Mouse (Mus musculus) ovary, postnatal 10 days (tissue): ENCODE measurements around the gene Dock2.

Experiments used
- DNase-seq: peaks from one replicate; pipeline ENCODE4 v3.0.0; 2022; ENCODE audit warnings: low spot score

Gene Dock2

GRCm38 (mm10) chr11:34769396-34769795 is 14.3 kb downstream of the Dock2 start:
- DNase-seq, result no peak

DNA sequence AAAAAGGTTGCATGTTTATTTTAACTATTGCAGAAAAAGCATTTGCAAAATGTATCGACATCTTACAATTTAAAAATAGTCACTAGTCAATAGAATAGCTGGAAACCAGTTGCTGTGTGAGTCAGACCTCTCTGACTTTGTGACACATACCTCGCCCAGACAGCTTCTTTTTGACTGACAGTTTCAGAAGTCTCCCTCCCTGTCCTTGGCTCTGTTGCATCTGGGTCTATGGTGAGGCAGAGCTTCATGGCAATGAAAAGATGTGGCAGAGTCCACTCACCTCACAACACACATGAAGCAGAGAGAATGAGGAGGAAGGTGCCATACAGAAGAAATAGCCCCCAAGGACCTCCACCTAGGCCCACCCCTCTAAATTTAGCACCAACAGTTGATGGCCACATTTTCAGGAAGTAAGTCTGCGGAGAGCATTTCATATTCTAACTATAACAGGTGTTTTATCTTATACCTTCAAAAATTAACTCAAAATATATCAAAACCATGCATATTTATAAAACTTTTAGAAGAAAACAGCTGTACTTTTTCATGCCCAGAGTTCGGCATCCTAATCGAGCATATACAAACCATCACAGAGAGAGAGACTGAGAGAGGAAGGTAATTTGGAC is 19.8 kb downstream of the Dock2 start:
- no peak for DNase-seq

- DNase-seq, result no peak
Observed at GRCm38 (mm10) chr11:34762570-34763127, 21.0 kb downstream of the Dock2 start.

DNA sequence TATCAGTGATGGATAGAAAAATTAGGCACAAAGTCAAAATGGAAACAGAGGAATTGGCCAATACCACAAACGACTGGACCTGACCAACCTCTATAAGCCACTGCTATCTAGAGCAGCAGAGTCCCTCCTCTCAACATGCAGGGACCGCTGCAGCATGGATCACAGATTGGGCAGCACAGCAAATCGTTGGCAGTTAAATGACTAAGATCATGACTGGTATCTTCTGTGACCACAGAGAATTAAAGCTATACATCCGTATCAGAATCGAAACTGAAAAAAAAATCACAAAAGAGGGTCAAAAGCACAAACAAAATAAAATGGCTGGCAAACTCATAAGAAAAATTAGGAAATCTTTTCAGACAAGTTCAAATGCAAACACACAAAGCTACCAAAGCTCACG is 21.6 kb downstream of the Dock2 start:
- DNase-seq, result no peak

- DNase-seq, result no peak
Observed at GRCm38 (mm10) chr11:34759582-34759981, 24.1 kb downstream of the Dock2 start.

GRCm38 (mm10) chr11:34741081-34741480 is 42.6 kb downstream of the Dock2 start:
- no peak for DNase-seq

- no peak for DNase-seq
Observed at GRCm38 (mm10) chr11:34739816-34740215, 43.9 kb downstream of the Dock2 start.

- no peak for DNase-seq
Observed at GRCm38 (mm10) chr11:34738945-34739344, 44.7 kb downstream of the Dock2 start.

DNA sequence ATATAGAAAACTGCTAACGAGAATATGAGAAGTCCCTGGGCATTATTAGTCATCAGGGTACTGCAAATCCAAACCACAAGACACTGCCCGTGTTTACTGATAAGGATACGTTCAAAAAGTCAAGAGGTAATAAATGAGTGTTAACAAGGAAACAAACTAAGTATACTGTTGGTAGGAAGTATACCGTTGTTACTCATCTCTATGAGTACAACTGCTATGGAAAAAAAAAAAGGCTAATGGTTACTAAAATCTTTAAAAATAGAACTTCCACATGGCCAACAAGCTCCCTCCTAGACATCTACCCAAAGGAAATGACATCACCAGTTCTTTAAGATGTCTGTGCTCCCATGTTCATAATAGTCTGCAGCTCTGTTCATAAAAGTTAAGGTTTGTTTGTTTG is 46.5 kb downstream of the Dock2 start:
- no peak for DNase-seq

DNA sequence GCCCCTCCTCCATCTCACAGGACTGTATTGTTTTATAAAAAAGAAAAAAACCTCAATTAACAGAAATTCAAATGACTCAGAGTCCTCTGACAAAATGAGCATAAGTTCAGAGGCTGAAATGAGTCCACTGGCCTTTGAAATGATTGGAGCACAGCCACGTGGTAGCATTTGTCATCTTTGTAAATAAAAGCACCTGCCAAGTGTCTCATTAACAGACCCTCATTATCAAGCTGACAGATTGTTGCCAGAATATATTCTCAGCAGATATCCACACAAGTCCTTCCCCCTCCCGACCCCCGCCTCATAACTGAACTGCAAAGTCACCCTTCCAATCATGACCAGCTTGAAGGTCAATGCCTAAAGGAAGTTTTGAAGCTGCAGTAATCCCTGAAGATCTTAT is 49.7 kb downstream of the Dock2 start:
- no peak for DNase-seq

DNA sequence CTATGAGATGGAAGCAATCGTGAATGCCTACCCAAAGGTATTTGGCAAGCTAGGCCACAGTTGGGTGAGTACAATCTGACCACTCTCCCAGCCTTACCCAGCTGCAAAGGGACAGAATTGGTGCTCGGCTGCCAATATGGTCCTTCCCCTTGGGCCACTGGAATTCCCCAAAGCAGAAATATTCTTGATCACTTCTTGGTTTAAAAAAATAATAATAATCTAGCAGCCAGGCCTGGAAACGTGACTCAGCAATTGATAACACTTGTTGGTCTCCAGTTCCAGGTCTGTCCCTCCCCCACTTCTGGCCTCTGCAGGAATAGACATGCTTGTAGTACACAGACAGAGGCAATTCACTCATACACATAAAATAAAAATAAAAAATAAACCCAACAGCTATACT is 56.2 kb downstream of the Dock2 start:
- DNase-seq, result no peak

DNA sequence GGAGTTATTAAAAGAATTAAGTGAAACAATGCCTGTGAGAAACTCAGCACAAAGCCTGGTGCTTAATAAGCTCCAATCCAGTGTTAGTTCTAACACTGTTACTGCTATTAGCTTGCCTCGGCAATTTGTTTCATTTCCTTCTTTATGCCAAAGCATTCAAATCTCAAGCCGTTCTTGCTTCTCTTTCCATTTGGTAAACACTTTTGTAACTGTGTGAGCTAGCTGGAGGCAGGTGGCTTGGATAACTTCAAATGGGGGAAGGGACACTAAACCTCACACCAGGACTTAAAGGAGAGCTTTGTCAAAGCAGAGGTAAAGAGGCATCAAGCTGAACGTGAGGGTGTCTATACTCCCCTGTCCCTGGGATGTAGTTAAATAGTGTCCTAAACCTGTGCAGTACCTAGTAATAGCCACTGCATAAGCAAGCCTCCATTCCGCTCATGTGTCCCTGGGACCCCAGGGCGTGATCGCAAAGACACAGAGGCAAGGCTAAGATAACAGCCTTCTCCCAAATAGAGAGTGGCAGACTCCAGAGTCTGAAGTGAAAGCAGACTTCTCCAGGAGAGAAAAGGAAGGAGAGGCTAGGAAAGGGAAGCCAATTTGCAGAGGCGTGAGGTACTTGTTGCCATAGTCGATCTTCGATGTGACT is 56.9 kb downstream of the Dock2 start:
- DNase-seq, result no peak

DNA sequence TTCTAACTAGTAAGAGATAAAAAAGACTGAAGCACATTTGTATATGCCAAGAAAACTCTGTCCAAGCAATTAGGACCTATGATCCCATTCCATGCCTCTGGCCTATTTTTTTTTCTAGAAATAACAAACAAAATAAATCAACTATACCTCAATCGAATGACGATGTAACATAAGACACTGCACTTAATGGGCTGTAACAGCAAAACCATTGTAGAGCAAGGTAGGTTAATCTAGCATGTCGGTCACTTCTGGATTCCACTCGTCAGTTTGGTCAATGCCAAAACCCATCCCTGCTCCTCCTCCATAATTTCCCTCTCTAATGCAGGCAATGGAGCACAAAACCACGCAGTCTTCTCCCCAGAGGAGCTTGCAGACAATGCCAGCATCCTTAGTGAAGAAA is 70.3 kb downstream of the Dock2 start:
- DNase-seq, result no peak

DNA sequence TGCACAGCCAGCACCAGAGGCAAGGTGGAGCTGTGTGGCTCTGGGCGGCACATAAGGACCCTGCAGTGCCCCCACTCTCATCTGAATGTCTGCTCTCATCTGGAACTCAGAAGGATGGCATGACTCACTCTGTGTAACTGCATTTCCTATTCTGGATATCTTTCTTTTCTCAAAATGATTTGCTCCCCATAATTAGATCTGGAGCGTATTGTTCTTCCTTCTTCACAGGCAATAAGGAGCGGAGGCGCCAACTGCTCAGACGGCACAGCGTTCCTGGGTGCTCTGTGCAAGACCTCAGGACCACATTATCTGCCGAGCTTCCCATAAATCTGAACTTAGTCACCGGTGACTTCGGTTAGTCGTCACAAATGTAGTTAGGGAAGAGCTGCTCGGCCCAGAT is 75.4 kb downstream of the Dock2 start:
- DNase-seq, result no peak

DNA sequence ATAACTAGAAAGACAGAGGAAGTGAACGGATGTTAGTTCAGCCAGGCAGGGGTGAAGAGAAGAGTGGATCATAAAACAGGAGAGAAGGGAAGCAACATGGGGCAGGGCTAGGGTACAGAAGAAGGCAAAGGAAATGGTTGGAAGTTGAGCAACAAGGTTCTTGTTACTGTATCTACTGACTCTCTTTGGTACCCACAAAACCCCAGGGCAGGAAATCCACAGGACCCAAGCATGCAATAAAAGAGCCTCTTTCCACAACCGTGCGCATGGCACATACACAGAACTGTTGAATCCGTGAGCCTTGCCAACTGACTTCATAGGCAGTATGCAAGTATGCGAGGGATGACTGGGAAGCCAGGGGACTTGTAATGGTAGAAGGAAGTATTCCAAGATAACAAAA is 76.3 kb downstream of the Dock2 start:
- DNase-seq, result no peak

GRCm38 (mm10) chr11:34705108-34705446 is 78.6 kb downstream of the Dock2 start:
- DNase-seq, result no peak

- DNase-seq, result no peak
Observed at GRCm38 (mm10) chr11:34704384-34705107, 79.1 kb downstream of the Dock2 start.

DNA sequence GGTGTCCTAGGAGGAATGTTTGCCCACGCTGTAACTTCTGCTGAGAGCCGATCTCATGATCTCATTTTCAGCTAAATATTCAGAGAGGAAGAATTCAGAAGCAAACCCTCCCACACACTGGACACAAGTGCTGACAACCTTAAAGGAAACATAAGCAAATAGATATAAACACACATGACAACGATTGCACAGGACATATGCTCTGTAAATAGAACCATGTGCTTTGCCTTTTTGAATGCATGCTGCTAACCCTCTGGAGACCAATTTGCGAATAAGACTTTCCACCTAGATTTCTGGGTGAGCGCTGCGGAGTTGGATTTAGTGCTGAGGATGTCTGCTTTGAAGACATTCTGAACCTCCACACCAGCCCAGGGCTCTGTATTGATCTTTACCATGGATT is 79.8 kb downstream of the Dock2 start:
- DNase-seq, result no peak

DNA sequence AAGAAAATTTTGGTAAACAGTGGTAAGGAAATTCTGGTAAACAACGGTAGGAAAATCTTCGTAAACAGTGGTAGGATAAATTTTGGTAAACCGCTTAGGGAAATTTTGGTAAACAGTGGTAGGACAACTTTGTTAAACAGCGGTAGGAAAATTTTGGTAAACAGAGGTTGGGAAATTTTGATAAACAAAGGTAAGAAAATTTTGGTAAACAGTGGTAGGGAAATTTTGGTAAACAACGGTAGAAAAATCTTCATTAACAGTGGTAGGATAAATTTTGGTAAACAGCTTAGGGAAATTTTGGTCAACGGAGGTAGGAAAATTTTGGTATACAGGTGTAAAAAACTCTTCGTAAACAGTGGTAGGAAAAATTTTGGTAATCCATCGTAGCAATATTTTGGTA is 101.9 kb downstream of the Dock2 start:
- DNase-seq, result no peak

DNA sequence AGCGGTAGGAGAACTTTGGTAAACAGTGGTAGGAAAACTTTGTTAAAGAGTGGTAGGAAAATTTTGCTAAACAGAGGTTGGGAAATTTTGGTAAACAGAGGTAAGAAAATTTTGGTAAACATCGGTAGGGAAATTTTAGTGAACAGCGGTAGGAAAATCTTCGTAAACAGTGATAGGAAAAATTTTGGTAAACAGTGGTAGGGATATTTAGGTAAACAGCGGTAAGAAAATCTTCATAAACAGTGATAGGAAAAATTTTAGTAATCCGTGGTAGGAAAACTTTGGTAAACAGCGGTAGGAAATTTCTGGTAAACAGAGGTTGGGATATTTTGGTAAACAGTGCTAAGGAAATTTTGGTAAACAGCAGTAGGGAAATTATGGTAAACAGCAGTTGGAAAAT is 239.1 kb downstream of the Dock2 start:
- DNase-seq, result no peak

- no peak for DNase-seq
Observed at GRCm38 (mm10) chr11:34532131-34532530, 251.6 kb downstream of the Dock2 start.

- no peak for DNase-seq
Observed at GRCm38 (mm10) chr11:34530971-34531370, 252.7 kb downstream of the Dock2 start.

- no peak for DNase-seq
Observed at GRCm38 (mm10) chr11:34528006-34528405, 255.7 kb downstream of the Dock2 start.
